In genomic region chr1:37742602-37743270, GRCm38 (mm10) we compare ENCODE assay signal across 12 mouse cellular contexts. TPM values are rescaled to one million over a fixed set of nuclear protein-coding genes. Genes with fewer than 3 reads are reported as not detected.
DNase-seq lines count a peak whose midpoint lies in the region; ATAC-seq lines count a peak whose summit lies in the region.
"Had no signal": no experiment of that assay in that cellular context is flagged by ENCODE, and none has a peak within 500 bp of the region (broad histone marks: within the 10 kb centered on the region; RNA-seq: fewer than 3 reads in every experiment).

No protein-coding gene starts in this region.

- no peak for ATAC-seq in neural tube, embryonic 11.5 days (ENCODE audit: insufficient read depth, low FRiP score, low TSS enrichment)
- ATAC-seq in hindbrain, embryonic 13.5 days (ENCODE audit: low FRiP score): peak; percentile 59; the same call in 1 of the 2 replicates
- ATAC-seq in midbrain, embryonic 15.5 days (replicated peaks): peak; percentile 75

- WGBS in neural tube, embryonic 11.5 days: 63% methylated on average over 14 of the region's 14 CpGs
- WGBS in hindbrain, embryonic 13.5 days: 31% methylated on average over 14 of the region's 14 CpGs
- 26% methylated on average over 14 of the region's 14 CpGs for WGBS in midbrain, embryonic 15.5 days

- no peaks in the 10 kb centered on the region for H3K9me3 ChIP-seq in neural tube, embryonic 11.5 days (ENCODE audit: control insufficient read depth, low read length)
- peaks cover 3% of the 10 kb centered on the region; the same call in 1 of the 2 replicates for H3K9me3 ChIP-seq in hindbrain, embryonic 13.5 days
- no peaks in the 10 kb centered on the region for H3K9me3 ChIP-seq in midbrain, embryonic 15.5 days

- no peaks in the 10 kb centered on the region for H3K4me1 ChIP-seq in neural tube, embryonic 11.5 days (ENCODE audit: control insufficient read depth, insufficient read depth, low read length)
- peaks cover 13% of the 10 kb centered on the region; the same call in 1 of the 2 replicates for H3K4me1 ChIP-seq in hindbrain, embryonic 13.5 days (replicated peaks)
- peaks cover 10% of the 10 kb centered on the region for H3K4me1 ChIP-seq in midbrain, embryonic 15.5 days
- H3K4me1 ChIP-seq: limb, embryonic 12.5 days had no signal

- no peak overlapping the region for H3K9ac ChIP-seq in neural tube, embryonic 11.5 days (ENCODE audit: low read length)
- H3K9ac ChIP-seq in hindbrain, embryonic 13.5 days: peak overlapping the region; percentile 56
- no peak overlapping the region for H3K9ac ChIP-seq in midbrain, embryonic 15.5 days
- H3K9ac ChIP-seq: limb, embryonic 12.5 days had no signal

- H3K36me3 ChIP-seq in neural tube, embryonic 11.5 days (ENCODE audit: control insufficient read depth, insufficient read depth, low read length): no peaks in the 10 kb centered on the region
- H3K36me3 ChIP-seq in hindbrain, embryonic 13.5 days: no peaks in the 10 kb centered on the region
- H3K36me3 ChIP-seq in midbrain, embryonic 15.5 days (replicated peaks): no peaks in the 10 kb centered on the region
- H3K36me3 ChIP-seq: limb, embryonic 12.5 days had no signal

- H3K27me3 ChIP-seq in neural tube, embryonic 11.5 days (ENCODE audit: control insufficient read depth, insufficient read depth, low read length): no peaks in the 10 kb centered on the region
- H3K27me3 ChIP-seq in hindbrain, embryonic 13.5 days: no peaks in the 10 kb centered on the region
- no peaks in the 10 kb centered on the region for H3K27me3 ChIP-seq in midbrain, embryonic 15.5 days (replicated peaks)
- H3K27me3 ChIP-seq: limb, embryonic 12.5 days had no signal

- no peak overlapping the region for H3K4me3 ChIP-seq in neural tube, embryonic 11.5 days (ENCODE audit: low read depth, low read length)
- 0 out of 2 replicates have a peak overlapping the region, but pooled peaks have one; percentile 12 for H3K4me3 ChIP-seq in hindbrain, embryonic 13.5 days
- no peak overlapping the region for H3K4me3 ChIP-seq in midbrain, embryonic 15.5 days
- H3K4me3 ChIP-seq: limb, embryonic 12.5 days had no signal

- no peak overlapping the region for H3K4me2 ChIP-seq in neural tube, embryonic 11.5 days (ENCODE audit: low read depth)
- H3K4me2 ChIP-seq in hindbrain, embryonic 13.5 days: peak overlapping the region; percentile 36
- H3K4me2 ChIP-seq in midbrain, embryonic 15.5 days: peak overlapping the region; percentile 33
- H3K4me2 ChIP-seq: heart, embryonic 11.5 days; limb, embryonic 12.5 days had no signal

- H3K27ac ChIP-seq in neural tube, embryonic 11.5 days (ENCODE audit: low read depth, low read length): no peak overlapping the region
- peak overlapping the region; percentile 83 for H3K27ac ChIP-seq in hindbrain, embryonic 13.5 days
- peak overlapping the region; percentile 49; the same call in 1 of the 2 replicates for H3K27ac ChIP-seq in midbrain, embryonic 15.5 days
- H3K27ac ChIP-seq: limb, embryonic 12.5 days had no signal

- DNase-seq in neural tube, embryonic 11.5 days (ENCODE audit: low spot score): peak; percentile 20
- no peak for DNase-seq in neural tube, embryonic 10.5 days (ENCODE audit: extremely low spot score, low spot score)
- DNase-seq in kidney, postnatal 25 days: no peak
- DNase-seq in thymus, postnatal 36 days: no peak
- DNase-seq in cerebellum, postnatal 36 days: no peak
- DNase-seq: cerebellum, adult 8-10 months; lung, postnatal 4 days; thymus, adult 2 months had no signal

RNA-seq across cellular contexts. Expression of gene 2010300C02Rik, which starts 22.9 kb away (rescaled TPM):
- polyA plus RNA-seq in neural tube, embryonic 11.5 days (2014; fragmentation: Nextera tagmentation; extraction: Ambion mirVana): 0.74 and 0.81 TPM in 2 replicates
- polyA plus RNA-seq in hindbrain, embryonic 13.5 days (2015; fragmentation: Nextera tagmentation; extraction: Ambion mirVana): 1.6 and 1.7 TPM in 2 replicates
- polyA plus RNA-seq in midbrain, embryonic 15.5 days (2015; fragmentation: Nextera tagmentation; extraction: Ambion mirVana): 2.7 and 3.7 TPM in 2 replicates
